Mouse (Mus musculus) ES-E14 (cell line): Measurements from ENCODE around the gene Mre11a. TPM values are rescaled to one million over a fixed set of nuclear protein-coding genes. Genes with fewer than 3 reads are reported as not detected.

Source experiments
- DNase-seq: peaks from one replicate; pipeline ENCODE4 v3.0.0-alpha.2; 2013; ENCODE audit warnings: low read depth, low spot score
- H3K27ac ChIP-seq: 2 replicates; pipeline ENCODE4 v1.5.1; 2012; ENCODE audit warnings: low read depth, mild to moderate bottlenecking, low read length, moderate library complexity, mixed read lengths; ENCODE audit not compliant: poor library complexity, insufficient read depth, severe bottlenecking
- H3K36me3 ChIP-seq: 2 replicates; pipeline ENCODE4 v1.6.1; 2012; ENCODE audit warnings: mild to moderate bottlenecking, low read length, moderate library complexity, mixed read lengths; ENCODE audit not compliant: control insufficient read depth, poor library complexity, insufficient read depth, severe bottlenecking
- H3K4me1 ChIP-seq, 2 experiments: fragments of 150-350 bp in 1 of 2; sonication (generic) in 1 of 2; 2 replicates each; pipeline ENCODE4 v1.6.1; 2012; ENCODE audit warnings: low read length in 2 of 2, mild to moderate bottlenecking in 1 of 2, mixed read lengths in 1 of 2; ENCODE audit not compliant: control insufficient read depth in 2 of 2, insufficient read depth in 2 of 2, poor library complexity in 1 of 2
- H3K4me3 ChIP-seq, 2 experiments: fragments of 150-350 bp in 1 of 2; sonication (generic) in 1 of 2; 2 replicates each; pipeline ENCODE4 v1.5.1; 2012; ENCODE audit warnings: low read length in 2 of 2, low read depth in 1 of 2, mild to moderate bottlenecking in 1 of 2, mixed read lengths in 1 of 2; ENCODE audit not compliant: insufficient read depth in 1 of 2, poor library complexity in 1 of 2, severe bottlenecking in 1 of 2
- H3K9ac ChIP-seq: 2 replicates; pipeline ENCODE4 v1.6.1; 2012; ENCODE audit warnings: low read depth, mild to moderate bottlenecking, low read length, mixed read lengths; ENCODE audit not compliant: poor library complexity, insufficient read depth, severe bottlenecking
- H3K9me3 ChIP-seq: fragments of 150-350 bp; sonication (generic); 2 replicates; pipeline ENCODE4 v1.6.1; 2012; ENCODE audit warnings: low read depth, mild to moderate bottlenecking, low read length; ENCODE audit not compliant: control insufficient read depth, insufficient read depth
- CHD2 ChIP-seq: IDR thresholded peaks from 2 replicates; pipeline ENCODE4 v1.6.1; 2014; ENCODE audit warnings: mild to moderate bottlenecking, low read depth, low read length, inconsistent platforms
- HCFC1 ChIP-seq: IDR thresholded peaks from 2 replicates; pipeline ENCODE4 v1.6.1; 2012; ENCODE audit warnings: low read length, inconsistent platforms, borderline replicate concordance; ENCODE audit not compliant: insufficient read depth
- MAFK ChIP-seq: IDR thresholded peaks from 2 replicates; pipeline ENCODE4 v1.6.1; 2014; ENCODE audit warnings: mild to moderate bottlenecking, low read depth, low read length, inconsistent platforms; ENCODE audit not compliant: insufficient read depth
- ZC3H11A ChIP-seq: IDR thresholded peaks from 2 replicates; pipeline ENCODE4 v1.6.1; 2012; ENCODE audit warnings: low read depth, mild to moderate bottlenecking, inconsistent platforms, low read length, borderline replicate concordance
- ZNF384 ChIP-seq: IDR thresholded peaks from 2 replicates; pipeline ENCODE4 v1.6.1; 2012; ENCODE audit warnings: low read depth, low read length, inconsistent platforms
- in situ Hi-C, 2 experiments: fragments of 600-800 bp; cut with MboI; formaldehyde crosslinking; loops; one replicate each; pipeline ENCODE4 v1.15.1; 2025; ENCODE audit warnings: low sequenced_read_pairs in 2 of 2, inconsistent platforms in 1 of 2; ENCODE audit not compliant: unreplicated experiment in 2 of 2
- total RNA-seq: library from RNA; depleted of rRNA; stranded (reverse); fragments of 300-350 nt; gene quantifications from 2 replicates; pipeline ENCODE4 v1.2.3, GENCODE M21; 2012

The Mre11a gene
- total RNA-seq, 1 experiment = 46.0 TPM

DNA sequence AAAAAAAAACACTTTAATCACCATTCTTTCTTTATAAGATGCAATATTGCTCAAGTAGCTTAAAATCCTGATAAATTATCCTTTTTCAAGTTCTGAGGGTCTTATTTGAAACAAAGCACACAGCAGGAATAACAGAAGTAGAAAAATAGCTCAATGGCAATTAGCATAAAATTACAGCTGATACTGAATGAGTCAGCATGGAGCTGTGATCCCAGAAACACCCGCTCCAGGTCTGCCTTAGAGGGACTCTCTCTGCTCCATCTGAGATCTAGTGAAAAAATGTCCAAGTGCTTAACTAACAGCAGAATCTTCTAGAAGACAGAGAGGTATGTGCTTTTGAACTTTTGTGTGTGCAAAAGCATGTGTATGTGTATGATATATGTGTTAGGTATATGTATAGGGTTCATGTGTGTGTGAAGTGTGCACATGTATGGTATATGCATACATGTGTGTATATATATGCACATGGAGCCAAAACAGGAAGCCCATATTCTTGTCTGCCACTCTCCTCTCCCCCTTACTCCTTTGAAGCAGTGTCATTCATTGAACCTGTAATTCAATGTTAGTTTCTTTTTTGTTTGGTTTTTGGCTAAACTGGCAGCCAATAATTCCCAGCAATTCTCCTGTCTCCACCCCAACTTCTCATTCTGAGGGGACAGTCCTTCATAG, 63.9 kb downstream of the Mre11a start:
- no peaks in the 10 kb centered on the region for H3K36me3 ChIP-seq
- H3K9me3 ChIP-seq = no peaks in the 10 kb centered on the region
- in situ Hi-C loops = no loop called here
- peaks cover 0 to 5% of the 10 kb centered on the region in 2 experiments; a peak in 3 of 4 replicates for H3K4me1 ChIP-seq
- H3K9ac ChIP-seq = no peak overlapping the region
- DNase-seq = no peak
- TF ChIP-seq ZNF384 (no peak), HCFC1 (no peak), MAFK (no peak), CHD2 (no peak), ZC3H11A (no peak)
- H3K4me3 ChIP-seq = no peak overlapping the region
- no peak overlapping the region for H3K27ac ChIP-seq

DNA sequence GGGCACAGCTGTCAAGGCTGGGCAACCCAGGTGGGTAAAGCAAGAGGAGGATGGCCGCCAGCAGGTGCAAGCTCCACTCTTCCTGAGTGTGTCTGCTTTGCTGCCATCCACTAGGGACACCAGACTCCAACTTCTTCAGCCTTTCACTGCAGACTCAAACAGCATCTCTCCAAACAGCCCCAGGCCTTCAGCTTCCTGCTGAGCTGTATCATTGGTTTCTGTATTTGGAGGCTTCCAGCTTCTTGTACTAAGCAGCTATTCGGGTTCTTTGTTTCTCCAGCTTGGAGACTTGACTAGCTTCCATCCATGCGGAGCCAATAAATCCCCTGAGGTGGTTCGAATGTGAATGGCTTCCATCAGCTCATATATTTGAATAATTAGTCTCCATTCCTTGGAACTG, 70.1 kb downstream of the Mre11a start:
- Histone ChIP-seq H3K4me1 (peaks cover 0 to 12% of the 10 kb centered on the region in 2 experiments; a peak in 2 of 4 replicates), H3K27ac (no peak overlapping the region), H3K36me3 (no peaks in the 10 kb centered on the region), H3K4me3 (no peak overlapping the region), H3K9me3 (no peaks in the 10 kb centered on the region), H3K9ac (no peak overlapping the region)
- TF ChIP-seq ZC3H11A = no peak
- no peak for TF ChIP-seq MAFK
- TF ChIP-seq ZNF384 = no peak
- no peak for TF ChIP-seq HCFC1
- TF ChIP-seq CHD2 = no peak
- DNase-seq = peak; percentile 59
- in situ Hi-C loops = loop anchor here in 1 of 2 experiments (25.0 kb wide), 1 partner anchor 158 kb away; no protein-coding TSS in a partner anchor

DNA sequence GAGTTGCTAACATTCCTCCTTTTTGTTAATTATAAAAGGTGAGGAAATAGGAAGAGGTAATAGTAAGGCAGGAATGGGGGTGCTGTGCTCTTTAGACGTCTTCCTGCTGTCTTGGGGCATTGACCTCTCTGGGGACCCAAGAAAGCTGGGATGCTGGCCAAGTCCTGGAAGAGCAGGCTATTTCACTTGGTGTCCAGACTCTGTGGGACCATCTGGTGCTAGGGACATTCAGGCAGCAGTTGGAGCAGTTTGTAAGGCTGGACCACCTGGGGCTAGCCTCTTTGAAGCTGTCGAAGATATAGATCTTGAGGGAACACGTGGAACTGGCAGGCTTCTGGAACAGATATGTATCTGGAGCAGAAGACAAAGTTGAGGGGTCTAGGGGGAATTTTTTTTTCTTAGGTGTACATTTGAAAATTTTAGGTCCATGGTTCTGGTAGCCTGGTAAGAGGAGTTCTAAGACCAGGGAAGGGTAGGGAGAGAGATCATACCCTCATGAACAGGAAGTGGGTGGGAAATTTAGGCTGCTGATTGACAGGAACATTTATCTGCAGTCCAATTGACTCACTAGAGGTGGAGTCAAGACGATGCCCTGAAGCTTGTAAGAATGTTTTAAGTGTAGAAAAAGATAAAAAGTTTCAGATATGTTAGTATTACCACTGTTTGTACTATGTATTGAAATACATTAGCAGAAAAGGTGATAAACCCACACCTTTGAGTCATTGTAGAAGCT, 72.6 kb downstream of the Mre11a start:
- no peaks in the 10 kb centered on the region for H3K9me3 ChIP-seq
- H3K36me3 ChIP-seq = no peaks in the 10 kb centered on the region
- no peak overlapping the region for H3K9ac ChIP-seq
- no peak overlapping the region for H3K27ac ChIP-seq
- H3K4me3 ChIP-seq = no peak overlapping the region
- H3K4me1 ChIP-seq = peaks cover 0 to 14% of the 10 kb centered on the region in 2 experiments; a peak in 2 of 4 replicates
- TF ChIP-seq HCFC1 (no peak), MAFK (no peak), ZC3H11A (no peak), CHD2 (no peak), ZNF384 (no peak)
- no peak for DNase-seq
- in situ Hi-C loops = loop anchor here in 1 of 2 experiments (25.0 kb wide), 1 partner anchor 155 kb away; no protein-coding TSS in a partner anchor

DNA sequence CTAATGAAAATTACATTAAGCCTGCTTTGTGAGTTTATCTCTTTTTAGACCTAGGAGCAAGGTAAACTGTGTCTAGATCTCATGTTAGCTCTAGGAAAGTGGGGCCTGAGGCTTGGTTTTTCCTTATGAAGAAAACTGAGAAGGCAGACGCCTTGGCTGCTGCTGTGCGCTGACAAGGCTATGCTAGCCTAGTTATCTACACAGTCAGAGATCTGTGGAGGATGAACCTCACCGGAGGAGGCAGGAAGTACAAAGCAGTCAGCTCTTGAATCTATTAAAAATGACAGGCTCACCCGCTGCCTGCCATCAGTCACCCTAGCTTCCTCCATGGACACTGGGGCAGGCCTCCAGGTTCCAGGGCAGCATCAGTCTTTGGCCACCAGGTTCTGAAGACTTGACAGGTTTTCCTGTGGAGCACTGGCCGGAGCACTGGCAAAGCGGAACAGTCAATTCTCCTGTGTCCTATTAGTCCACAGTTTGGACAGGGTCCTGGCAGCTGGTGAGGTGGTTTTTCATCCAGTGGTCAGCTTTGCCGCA, 73.8 kb downstream of the Mre11a start:
- Histone ChIP-seq H3K36me3 (no peaks in the 10 kb centered on the region), H3K27ac (no peak overlapping the region), H3K9me3 (no peaks in the 10 kb centered on the region), H3K4me1 (peaks cover 0 to 14% of the 10 kb centered on the region in 2 experiments; a peak in 2 of 4 replicates), H3K4me3 (no peak overlapping the region), H3K9ac (no peak overlapping the region)
- DNase-seq = no peak
- in situ Hi-C loops = loop anchor here in 1 of 2 experiments (25.0 kb wide), 1 partner anchor 154 kb away; no protein-coding TSS in a partner anchor
- TF ChIP-seq MAFK (no peak), ZNF384 (no peak), ZC3H11A (no peak), CHD2 (no peak)
